Mouse (Mus musculus): ENCODE measurements around the gene Kctd10.

DNA sequence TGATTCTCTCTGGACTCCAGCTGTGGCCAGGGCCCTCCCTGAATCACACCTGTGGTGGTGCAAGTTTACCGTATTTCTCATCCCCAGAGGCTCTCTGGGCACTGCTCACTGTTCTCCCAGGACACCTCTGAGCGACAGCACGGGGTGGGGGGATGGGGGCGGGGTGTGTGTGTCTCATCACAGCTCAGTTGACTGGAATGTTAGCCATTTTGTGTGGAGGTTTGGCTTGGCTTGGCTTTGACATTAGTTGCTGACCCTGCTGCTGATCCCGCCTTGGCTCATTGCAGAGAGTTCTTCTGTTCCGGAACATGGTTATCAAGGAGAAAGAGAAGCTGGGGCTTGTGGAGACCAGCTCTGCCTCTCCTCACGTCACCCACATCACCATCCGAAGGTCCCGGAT lies 27.5 kb upstream of the Kctd10 start:
- TF ChIP-seq MAFK (IDR thresholded peaks at IDR 0.05; ENCODE audit: insufficient read depth, low read depth, low read length) (no peak), CHD2 (IDR thresholded peaks at IDR 0.05; ENCODE audit: low read depth, low read length) (no peak), ZC3H11A (IDR thresholded peaks at IDR 0.05; ENCODE audit: borderline replicate concordance, low read depth, low read length) (no peak), HCFC1 (IDR thresholded peaks at IDR 0.05; ENCODE audit: borderline replicate concordance, insufficient read depth, low read length) (no peak)

All from ES-E14 (cell line).